ENCODE assay signal across 1 mouse cellular context in the genomic region with DNA sequence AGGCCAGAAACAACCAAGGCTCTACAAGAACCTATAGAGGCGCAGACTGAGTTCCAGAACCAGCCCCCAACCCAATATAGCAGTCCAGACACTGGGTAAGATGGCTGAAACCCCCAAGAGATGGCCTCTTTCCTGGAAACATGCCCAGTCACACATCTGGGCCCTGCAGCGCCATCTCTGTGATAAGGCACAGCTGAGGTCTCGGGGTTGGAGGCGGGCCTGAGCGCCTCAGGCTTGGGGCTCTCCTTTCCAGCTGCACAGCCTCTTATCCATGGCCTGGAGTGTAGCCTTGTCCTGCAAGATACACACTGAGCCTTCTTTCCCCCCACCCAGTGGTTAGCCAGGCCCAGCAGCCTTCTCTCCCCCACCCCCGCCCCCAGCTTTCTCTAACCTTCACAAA.
A peak's percentile ranks its signal among the peaks of the same experiment; 100 is the strongest.
TF ChIP-seq lines count a peak whose summit lies in the region.

No protein-coding gene starts in this region.

TF ChIP-seq in MEL, 35 proteins besides CTCF, POLR2A, EP300 and RAD21:
- TF ChIP-seq ETS1 (IDR thresholded peaks at IDR 0.05; ENCODE audit: low read depth, low read length) (peak; percentile 76), TCF12 (IDR thresholded peaks at IDR 0.05; ENCODE audit: low read depth, low read length) (0 out of 2 replicates have a peak, but pooled peaks have one; percentile 11), KAT2A (conservative IDR thresholded peaks at IDR 0.05; ENCODE audit: low read depth, low read length) (no peak)
